Mouse (Mus musculus) brain, adult 10 weeks (tissue): Measurements from ENCODE around the gene Lgi2. TPM values are rescaled to one million over a fixed set of nuclear protein-coding genes. Genes with fewer than 3 reads are reported as not detected.

Source experiments
- polyA plus RNA-seq: library from polyadenylated mRNA; stranded (reverse); fragments of 350-450 nt; fragmentation: Illumina TruSeq; extraction: RNeasy Lipid Tissue Mini Kit (QIAGEN cat#74804); gene quantifications from one replicate; pipeline ENCODE4 v1.2.3, GENCODE M21; 2015; ENCODE audit warnings: low read depth, low replicate concordance

The Lgi2 gene
- polyA plus RNA-seq, result 41.2 TPM

GRCm38 (mm10) chr5:52565813-52566531 is at the start of gene Lgi2:
Gene Lgi2 (minus strand): TSS chr5:52566462.

Other genes starting within 250 kb of the Lgi2 start
- gene Sod3, start 202.7 kb downstream of the Lgi2 start, polyA plus RNA-seq, result 6.8 TPM
- 49.3 TPM for gene Ccdc149, start 94.9 kb downstream of the Lgi2 start, polyA plus RNA-seq
- gene Sepsecs, start 103.2 kb upstream of the Lgi2 start, polyA plus RNA-seq, result 9.5 TPM
- gene Pi4k2b, start 175.1 kb upstream of the Lgi2 start, polyA plus RNA-seq, result 1.4 TPM
- gene Zcchc4, start 208.9 kb upstream of the Lgi2 start, polyA plus RNA-seq, result 8.7 TPM